Mouse (Mus musculus): ENCODE measurements at regions not wholly inside any gene's neighbourhood (a gene's known extent, or its start where the extent isn't known, plus 50 kb on each side); places are given as distances from the start of the nearest gene placed in this dataset.

GRCm38 (mm10) chr5:102287131-102287530, 194.1 kb upstream of the Arhgap24 start:
- intact Hi-C loops (cut with DNase I): no loop called here

GRCm38 (mm10) chr5:102290866-102291265, 190.3 kb upstream of the Arhgap24 start:
- intact Hi-C loops (cut with DNase I): no loop called here

- intact Hi-C loops (cut with DNase I): no loop called here
Observed at GRCm38 (mm10) chr5:102295564-102295963, 185.6 kb upstream of the Arhgap24 start.

GRCm38 (mm10) chr5:102306309-102306708, 174.9 kb upstream of the Arhgap24 start:
- intact Hi-C loops (cut with DNase I): no loop called here

GRCm38 (mm10) chr5:102306718-102307117, 174.5 kb upstream of the Arhgap24 start:
- intact Hi-C loops (cut with DNase I): no loop called here

GRCm38 (mm10) chr5:102311570-102311969, 169.6 kb upstream of the Arhgap24 start:
- intact Hi-C loops (cut with DNase I): no loop called here

- intact Hi-C loops (cut with DNase I): no loop called here
Observed at GRCm38 (mm10) chr5:102328197-102328784, 152.9 kb upstream of the Arhgap24 start.

- intact Hi-C loops (cut with DNase I): no loop called here
Observed at GRCm38 (mm10) chr5:102333894-102334293, 147.3 kb upstream of the Arhgap24 start.

- intact Hi-C loops (cut with DNase I): no loop called here
Observed at GRCm38 (mm10) chr5:102334442-102335197, 146.6 kb upstream of the Arhgap24 start.

GRCm38 (mm10) chr5:102366481-102366880, 114.7 kb upstream of the Arhgap24 start:
- intact Hi-C loops (cut with DNase I): no loop called here

- intact Hi-C loops (cut with DNase I): no loop called here
Observed at GRCm38 (mm10) chr5:102373309-102373971, 107.8 kb upstream of the Arhgap24 start.

GRCm38 (mm10) chr5:102373972-102374755, 107.0 kb upstream of the Arhgap24 start:
- intact Hi-C loops (cut with DNase I): no loop called here

GRCm38 (mm10) chr5:102375339-102375738, 105.9 kb upstream of the Arhgap24 start:
- intact Hi-C loops (cut with DNase I): no loop called here

GRCm38 (mm10) chr5:102393941-102394340, 87.2 kb upstream of the Arhgap24 start:
- intact Hi-C loops (cut with DNase I): no loop called here

- intact Hi-C loops (cut with DNase I): no loop called here
Observed at GRCm38 (mm10) chr5:102395608-102396146, 85.5 kb upstream of the Arhgap24 start.

- intact Hi-C loops (cut with DNase I): no loop called here
Observed at GRCm38 (mm10) chr5:102399006-102399405, 82.2 kb upstream of the Arhgap24 start.

GRCm38 (mm10) chr5:102417642-102418041, 63.5 kb upstream of the Arhgap24 start:
- intact Hi-C loops (cut with DNase I): loop anchor here (5.0 to 10.0 kb wide), 2 partner anchors 213 to 275 kb away; no protein-coding TSS in a partner anchor

GRCm38 (mm10) chr5:102419089-102419488, 62.1 kb upstream of the Arhgap24 start:
- intact Hi-C loops (cut with DNase I): loop anchor here (5.0 to 10.0 kb wide), 2 partner anchors 214 to 273 kb away; no protein-coding TSS in a partner anchor

- intact Hi-C loops (cut with DNase I): no loop called here
Observed at GRCm38 (mm10) chr5:102424636-102425242, 56.5 kb upstream of the Arhgap24 start.

- intact Hi-C loops (cut with DNase I): no loop called here
Observed at GRCm38 (mm10) chr5:102428310-102428709, 52.9 kb upstream of the Arhgap24 start.

All from adrenal gland (tissue).